Mouse (Mus musculus) embryonic facial prominence, embryonic 14.5 days (tissue): ENCODE measurements at regions not wholly inside any gene's neighbourhood (a gene's known extent, or its start where the extent isn't known, plus 50 kb on each side); places are given as distances from the start of the nearest gene placed in this dataset.

Experiments used
- ATAC-seq: fragments of 200-750 bp; cut with Nextera tagmentation; 2 replicates; pipeline ENCODE4 v1.8.0; 2017; ENCODE audit warnings: low read depth, moderate number of reproducible peaks, moderate TSS enrichment
- DNase-seq: peaks from one replicate; pipeline ENCODE4 v3.0.0-alpha.2; 2015; ENCODE audit warnings: low spot score
- H3K27ac ChIP-seq: fragments of 300-500 bp; sonication (generic); replicated peaks from 2 replicates; pipeline ENCODE4 v1.5.1; 2014; ENCODE audit warnings: low read depth, mild to moderate bottlenecking, low read length, moderate library complexity
- H3K27me3 ChIP-seq: fragments of 300-500 bp; sonication (generic); replicated peaks from 2 replicates; pipeline ENCODE4 v1.6.1; 2014; ENCODE audit warnings: low read length; ENCODE audit not compliant: control insufficient read depth, insufficient read depth
- H3K36me3 ChIP-seq: fragments of 300-500 bp; sonication (generic); 2 replicates; pipeline ENCODE4 v1.6.1; 2014; ENCODE audit warnings: low read length, mixed read lengths; ENCODE audit not compliant: control insufficient read depth, insufficient read depth
- H3K4me1 ChIP-seq: fragments of 300-500 bp; sonication (generic); 2 replicates; pipeline ENCODE4 v1.6.1; 2014; ENCODE audit warnings: antibody characterized with exemption, low read length; ENCODE audit not compliant: control insufficient read depth, insufficient read depth
- H3K4me2 ChIP-seq: fragments of 300-500 bp; sonication (generic); 2 replicates; pipeline ENCODE4 v1.6.1; 2014; ENCODE audit warnings: low read depth, mild to moderate bottlenecking, low read length, moderate library complexity, mixed read lengths
- H3K4me3 ChIP-seq: fragments of 300-500 bp; sonication (generic); 2 replicates; pipeline ENCODE4 v1.5.1; 2014; ENCODE audit warnings: low read depth, mild to moderate bottlenecking, low read length
- H3K9ac ChIP-seq: fragments of 300-500 bp; sonication (generic); 2 replicates; pipeline ENCODE4 v1.6.1; 2014; ENCODE audit warnings: low read depth, mild to moderate bottlenecking, low read length, moderate library complexity, mixed read lengths
- H3K9me3 ChIP-seq: fragments of 300-500 bp; sonication (generic); 2 replicates; pipeline ENCODE4 v1.6.1; 2016; ENCODE audit warnings: low read length; ENCODE audit not compliant: control insufficient read depth
- WGBS: fragments of 180-500 bp; shearing (Covaris S2); extraction: QIAGEN DNeasy Blood & Tissue Kit; methylation state at CpG from one replicate; pipeline ENCODE4 v1.1.7; 2014; 5-methylcytosine and 5-hydroxymethylcytosine counted together

DNA sequence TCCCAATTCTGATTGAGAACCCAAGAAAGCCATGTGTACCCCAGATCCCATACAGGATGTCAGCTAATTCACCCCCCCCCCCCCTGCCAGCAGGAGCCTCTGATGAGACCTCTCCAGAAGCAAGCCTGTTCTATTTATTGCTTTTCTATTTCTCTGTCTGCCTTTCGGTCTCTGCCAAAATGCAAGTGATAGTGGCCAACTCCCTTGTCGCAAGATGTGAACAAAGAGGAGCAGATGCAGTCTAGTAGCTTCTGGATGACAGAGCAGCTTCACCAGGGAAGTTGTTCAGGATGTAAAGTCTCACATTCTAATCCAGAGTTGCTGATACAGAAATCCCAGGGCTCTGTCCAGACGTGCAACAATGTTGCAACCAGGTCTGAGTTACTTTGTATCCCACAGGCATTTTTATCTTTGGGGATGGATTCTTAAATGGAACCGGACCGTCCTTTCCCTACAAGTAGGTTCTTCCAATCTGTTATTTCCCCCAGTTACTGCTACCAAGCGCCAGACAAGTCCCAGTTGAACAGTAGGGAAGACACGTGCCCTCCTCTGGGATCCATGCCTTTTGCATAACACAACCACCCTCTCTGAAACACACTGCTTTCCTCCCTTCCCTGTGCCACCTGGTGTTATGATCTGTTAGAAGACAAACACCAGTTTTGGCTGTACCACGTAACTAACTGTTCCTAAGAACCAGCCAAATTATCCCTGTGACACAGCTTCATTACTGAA lies 78.9 kb upstream of the Dapk1 start:
- H3K36me3 ChIP-seq: no peaks in the 10 kb centered on the region
- H3K27ac ChIP-seq: no peak overlapping the region
- H3K9me3 ChIP-seq: no peaks in the 10 kb centered on the region
- no peaks in the 10 kb centered on the region for H3K27me3 ChIP-seq
- peaks cover 5% of the 10 kb centered on the region; the same call in 1 of the 2 replicates for H3K4me1 ChIP-seq
- no peak overlapping the region for H3K4me2 ChIP-seq
- ATAC-seq (no peak), DNase-seq (no peak)
- 61% methylated on average over 8 of the region's 8 CpGs for WGBS
- H3K4me3 ChIP-seq: no peak overlapping the region
- H3K9ac ChIP-seq: no peak overlapping the region

DNA sequence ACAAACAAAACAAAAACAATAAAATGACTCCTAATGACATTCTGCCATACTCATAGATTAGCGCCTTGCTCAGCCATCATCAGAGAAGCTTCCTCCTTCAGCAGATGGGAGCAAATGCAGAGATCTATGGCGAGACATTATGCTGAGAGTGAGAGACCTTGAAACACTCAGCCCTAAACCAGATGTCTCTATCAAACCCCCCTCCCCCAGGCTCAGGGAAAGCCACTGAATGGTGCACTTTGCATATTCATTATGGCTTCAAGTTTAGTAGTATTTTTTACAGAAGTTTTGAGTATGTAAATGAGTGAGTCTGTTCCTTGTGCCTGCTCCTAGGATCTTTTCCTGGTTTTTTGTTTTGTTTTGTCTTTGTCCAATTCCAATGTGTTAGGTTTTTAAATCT lies 73.9 kb upstream of the Dapk1 start:
- H3K9me3 ChIP-seq: no peaks in the 10 kb centered on the region
- no peaks in the 10 kb centered on the region for H3K36me3 ChIP-seq
- H3K4me3 ChIP-seq: no peak overlapping the region
- no peak for ATAC-seq
- DNase-seq: no peak
- no peaks in the 10 kb centered on the region for H3K27me3 ChIP-seq
- no peak overlapping the region for H3K27ac ChIP-seq
- 76% methylated on average over 2 of the region's 2 CpGs for WGBS
- H3K9ac ChIP-seq: no peak overlapping the region
- H3K4me2 ChIP-seq: no peak overlapping the region
- no peaks in the 10 kb centered on the region for H3K4me1 ChIP-seq

DNA sequence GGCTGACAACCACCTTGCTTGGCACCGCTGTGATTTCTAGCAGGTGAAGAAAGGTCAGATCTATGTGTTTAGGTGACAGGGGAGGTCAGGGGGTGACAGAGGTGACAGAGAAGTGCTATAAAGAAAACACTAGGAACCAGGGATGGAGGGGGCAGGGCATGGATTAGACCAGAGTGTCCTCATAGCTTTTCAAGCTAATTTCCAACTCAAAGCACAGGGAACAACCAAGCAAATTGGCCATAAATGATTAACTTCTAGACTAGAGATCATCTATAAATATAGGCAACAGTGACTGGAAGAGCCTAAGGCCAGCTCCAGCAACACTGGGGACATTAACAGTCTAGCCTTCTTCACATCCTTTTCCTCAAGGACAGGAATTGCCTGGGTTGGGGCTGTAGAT lies 72.9 kb upstream of the Dapk1 start:
- ATAC-seq (no peak), DNase-seq (no peak)
- whole genome bisulfite sequencing: 52% methylated on average over 1 of the region's 1 CpGs

DNA sequence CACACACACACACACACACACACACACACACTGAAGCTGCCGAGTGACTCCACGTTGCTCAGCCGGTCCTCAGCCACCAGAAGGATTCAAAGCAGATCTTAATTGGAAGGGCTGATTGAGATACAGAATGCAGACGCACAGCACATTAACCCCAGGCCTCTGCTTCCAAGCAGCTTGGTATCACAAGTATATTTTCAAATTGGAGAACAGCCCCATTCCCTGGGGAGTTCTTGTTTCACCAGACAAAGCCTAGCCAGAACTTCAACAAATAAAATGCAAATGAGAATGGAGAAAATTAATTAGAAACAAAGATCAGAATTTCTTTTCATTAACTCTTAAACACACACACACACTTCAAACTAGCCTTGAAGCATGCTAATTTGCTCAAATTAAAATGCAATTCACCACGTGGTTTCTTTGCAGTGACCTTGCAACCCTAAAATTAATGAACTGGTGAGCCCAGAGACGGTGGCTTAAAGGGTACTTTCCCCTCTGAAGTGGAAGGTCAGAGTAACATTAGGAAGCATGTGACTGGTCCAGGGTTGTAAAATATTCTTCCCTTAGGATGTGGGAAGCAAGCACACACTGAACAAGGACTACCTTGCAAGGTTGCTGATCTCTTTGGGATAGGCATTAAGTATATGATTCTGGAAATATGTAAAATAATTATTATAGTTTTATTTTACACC lies 72.2 kb upstream of the Dapk1 start:
- Histone ChIP-seq H3K4me2 (no peak overlapping the region), H3K4me3 (no peak overlapping the region), H3K4me1 (no peaks in the 10 kb centered on the region), H3K36me3 (no peaks in the 10 kb centered on the region), H3K27ac (no peak overlapping the region), H3K9ac (no peak overlapping the region), H3K27me3 (no peaks in the 10 kb centered on the region), H3K9me3 (no peaks in the 10 kb centered on the region)
- ATAC-seq (no peak), DNase-seq (peak; percentile 60)
- 29% methylated on average over 6 of the region's 6 CpGs for WGBS

More for the DNA sequence above, 72.9 kb upstream of the Dapk1 start:
- no peaks in the 10 kb centered on the region for H3K27me3 ChIP-seq
- H3K4me1 ChIP-seq: no peaks in the 10 kb centered on the region
- H3K4me2 ChIP-seq: no peak overlapping the region
- H3K4me3 ChIP-seq: no peak overlapping the region
- no peak overlapping the region for H3K27ac ChIP-seq
- H3K9me3 ChIP-seq: no peaks in the 10 kb centered on the region
- no peak overlapping the region for H3K9ac ChIP-seq
- H3K36me3 ChIP-seq: no peaks in the 10 kb centered on the region

DNA sequence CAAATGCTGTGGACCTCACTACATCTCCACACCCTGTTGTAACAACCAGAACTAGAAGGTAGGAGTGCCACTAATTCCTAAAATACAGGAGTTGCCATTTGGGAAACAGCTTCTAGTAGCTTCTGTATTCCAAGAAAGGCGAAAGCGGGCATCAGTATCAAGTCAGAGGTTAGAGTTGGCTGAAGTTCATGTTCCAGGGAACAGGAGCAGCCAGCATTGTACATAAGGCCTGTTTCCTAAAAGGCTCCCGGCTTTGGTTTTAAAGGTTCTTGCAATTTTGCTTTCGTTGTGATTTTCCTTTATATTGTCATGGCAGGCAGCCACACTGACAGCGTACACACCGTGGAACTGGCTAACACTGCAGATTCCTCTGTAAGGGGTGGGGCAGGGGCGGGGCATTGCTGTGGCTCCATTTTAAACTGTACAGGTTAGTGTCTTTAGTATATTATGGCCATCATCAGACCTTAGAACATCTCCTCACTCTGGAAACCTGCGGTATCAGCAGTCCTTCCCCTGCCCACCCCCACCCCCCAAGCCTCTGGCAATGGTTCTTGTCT lies 67.8 kb upstream of the Dapk1 start:
- no peak overlapping the region for H3K27ac ChIP-seq
- WGBS: 64% methylated on average over 8 of the region's 8 CpGs
- no peak overlapping the region for H3K9ac ChIP-seq
- ATAC-seq (no peak), DNase-seq (no peak)
- H3K4me1 ChIP-seq: no peaks in the 10 kb centered on the region
- no peak overlapping the region for H3K4me2 ChIP-seq
- H3K9me3 ChIP-seq: no peaks in the 10 kb centered on the region
- no peak overlapping the region for H3K4me3 ChIP-seq
- H3K27me3 ChIP-seq: no peaks in the 10 kb centered on the region
- H3K36me3 ChIP-seq: no peaks in the 10 kb centered on the region

DNA sequence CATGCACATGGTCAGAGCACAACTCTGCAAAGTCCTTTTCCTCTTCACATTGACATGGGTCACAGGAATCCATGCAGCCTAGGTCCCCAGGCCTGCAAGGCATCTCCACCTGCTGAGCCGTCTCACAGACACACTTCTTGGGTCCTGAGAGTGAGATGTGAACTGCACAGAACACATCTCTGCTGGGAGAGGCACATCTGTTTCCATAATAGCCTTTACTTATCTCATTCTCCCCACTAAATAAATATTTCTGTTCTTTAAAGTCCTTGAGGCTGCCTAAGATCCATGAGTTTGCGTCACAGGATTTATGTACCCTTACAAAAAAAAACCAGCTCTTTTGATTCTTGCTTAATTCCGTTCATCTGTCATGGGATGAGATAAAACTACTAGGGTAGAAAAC lies 67.2 kb upstream of the Dapk1 start:
- Histone ChIP-seq H3K9ac (no peak overlapping the region), H3K36me3 (no peaks in the 10 kb centered on the region), H3K9me3 (no peaks in the 10 kb centered on the region), H3K4me1 (no peaks in the 10 kb centered on the region), H3K4me2 (no peak overlapping the region), H3K4me3 (no peak overlapping the region), H3K27me3 (no peaks in the 10 kb centered on the region), H3K27ac (no peak overlapping the region)
- ATAC-seq: no peak
- 46% methylated on average over 3 of the region's 3 CpGs for WGBS
- no peak for DNase-seq

DNA sequence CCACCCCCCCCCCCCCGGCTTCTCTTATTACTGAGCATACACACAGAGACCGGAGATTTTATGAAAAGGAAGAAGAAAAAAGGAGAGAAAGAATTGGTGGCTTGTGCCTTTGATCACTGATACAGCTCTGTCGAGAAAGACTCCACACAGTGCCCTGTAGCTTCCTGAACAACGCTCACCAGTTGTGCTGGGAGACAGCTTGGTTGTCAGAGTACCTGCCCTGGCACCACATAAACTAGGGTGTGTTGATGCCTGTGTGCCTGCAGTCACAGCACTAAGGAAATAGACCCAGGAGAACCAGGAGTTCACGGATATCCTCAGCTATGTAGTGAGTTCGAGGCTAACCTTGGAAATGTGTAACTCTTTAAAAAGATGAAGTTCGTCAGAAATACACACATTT lies 66.7 kb upstream of the Dapk1 start:
- 57% methylated on average over 7 of the region's 7 CpGs for WGBS
- H3K27ac ChIP-seq: no peak overlapping the region
- H3K4me1 ChIP-seq: no peaks in the 10 kb centered on the region
- no peak overlapping the region for H3K4me2 ChIP-seq
- no peak overlapping the region for H3K9ac ChIP-seq
- no peaks in the 10 kb centered on the region for H3K27me3 ChIP-seq
- ATAC-seq: no peak; the same call in 1 of the 2 replicates
- no peak for DNase-seq
- H3K9me3 ChIP-seq: no peaks in the 10 kb centered on the region
- H3K36me3 ChIP-seq: no peaks in the 10 kb centered on the region
- H3K4me3 ChIP-seq: no peak overlapping the region

DNA sequence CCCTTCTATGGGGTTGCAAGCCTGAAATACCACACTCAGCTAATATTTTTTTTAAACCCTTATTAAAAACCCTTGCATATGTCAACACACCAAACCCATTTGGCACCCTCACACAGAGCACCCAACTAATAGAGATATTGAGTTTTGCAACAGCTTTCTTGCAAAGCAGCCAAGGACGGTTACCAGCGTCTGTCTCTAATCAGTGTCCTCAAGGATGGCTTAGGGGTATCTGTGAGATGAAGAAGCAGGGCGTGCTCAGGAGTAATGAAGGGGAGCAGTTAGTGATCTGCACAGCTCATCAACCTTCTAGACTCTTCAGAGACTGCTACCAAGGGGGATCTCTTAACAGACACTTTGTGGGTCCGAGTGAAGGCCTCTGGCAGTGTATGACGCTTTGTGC lies 65.0 kb upstream of the Dapk1 start:
- DNase-seq (no peak), ATAC-seq (no peak)
- no peak overlapping the region for H3K4me3 ChIP-seq
- H3K27ac ChIP-seq: no peak overlapping the region
- H3K4me1 ChIP-seq: no peaks in the 10 kb centered on the region
- H3K4me2 ChIP-seq: no peak overlapping the region
- H3K9me3 ChIP-seq: no peaks in the 10 kb centered on the region
- WGBS: 78% methylated on average over 5 of the region's 5 CpGs
- no peaks in the 10 kb centered on the region for H3K27me3 ChIP-seq
- H3K36me3 ChIP-seq: no peaks in the 10 kb centered on the region
- no peak overlapping the region for H3K9ac ChIP-seq
